Comparison of ENCODE assay signal across 17 mouse cellular contexts in the genomic region with DNA sequence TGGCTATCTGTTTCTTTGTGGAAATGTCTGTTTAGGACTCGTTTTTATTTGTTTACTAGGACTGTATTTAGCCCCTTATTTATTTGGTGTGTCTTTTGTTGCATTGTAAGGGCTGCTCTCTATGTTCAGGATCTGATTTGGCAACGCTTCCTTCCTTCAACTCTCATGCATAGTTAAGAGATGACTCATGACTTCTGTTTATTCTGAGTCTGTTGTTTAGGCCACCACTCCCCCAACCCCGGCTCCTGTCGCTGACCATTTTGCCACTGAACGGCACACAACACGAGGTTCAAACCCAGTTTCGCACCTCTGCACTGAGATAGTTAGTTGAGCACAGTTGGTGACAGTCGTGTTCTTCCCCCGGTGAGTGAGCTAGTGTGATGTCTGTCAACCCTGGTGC. TPM values are rescaled to one million over a fixed set of nuclear protein-coding genes. Genes with fewer than 3 reads are reported as not detected.
A peak's percentile ranks its signal among the peaks of the same experiment; 100 is the strongest.
DNase-seq lines count a peak whose midpoint lies in the region; ATAC-seq and TF ChIP-seq lines count a peak whose summit lies in the region.
"Had no signal": no experiment of that assay in that cellular context is flagged by ENCODE, and none has a peak within 500 bp of the region (broad histone marks: within the 10 kb centered on the region; RNA-seq: fewer than 3 reads in every experiment).

No protein-coding gene starts in this region.

- WGBS in intestine, embryonic 16.5 days: 37% methylated on average over 9 of the region's 9 CpGs
- WGBS in intestine, postnatal 0 days: 47% methylated on average over 9 of the region's 9 CpGs
- 15% methylated on average over 9 of the region's 9 CpGs for WGBS in lung, adult 2 months
- WGBS in forebrain, postnatal 0 days: 45% methylated on average over 9 of the region's 9 CpGs
- 49% methylated on average over 9 of the region's 9 CpGs for WGBS in kidney, embryonic 14.5 days

- H3K36me3 ChIP-seq in intestine, embryonic 16.5 days (ENCODE audit: control insufficient read depth, insufficient read depth, low read length): no peaks in the 10 kb centered on the region
- no peaks in the 10 kb centered on the region for H3K36me3 ChIP-seq in intestine, postnatal 0 days (ENCODE audit: control insufficient read depth, insufficient read depth)
- no peaks in the 10 kb centered on the region for H3K36me3 ChIP-seq in forebrain, postnatal 0 days (ENCODE audit: insufficient read depth)
- no peaks in the 10 kb centered on the region for H3K36me3 ChIP-seq in kidney, embryonic 14.5 days (ENCODE audit: control insufficient read depth, insufficient read depth, low read length)
- H3K36me3 ChIP-seq: hindbrain, embryonic 12.5 days; liver, embryonic 12.5 days had no signal

- H3K9ac ChIP-seq in intestine, embryonic 16.5 days (ENCODE audit: low read depth, low read length): no peak overlapping the region
- no peak overlapping the region for H3K9ac ChIP-seq in intestine, postnatal 0 days (ENCODE audit: low read depth, low read length)
- no peak overlapping the region for H3K9ac ChIP-seq in forebrain, postnatal 0 days
- H3K9ac ChIP-seq in kidney, embryonic 14.5 days (ENCODE audit: low read depth, low read length): no peak overlapping the region
- H3K9ac ChIP-seq: hindbrain, embryonic 12.5 days; liver, embryonic 12.5 days had no signal

- H3K27ac ChIP-seq in intestine, embryonic 16.5 days (ENCODE audit: low read length): no peak overlapping the region
- H3K27ac ChIP-seq in intestine, postnatal 0 days (ENCODE audit: low read depth, low read length): no peak overlapping the region
- H3K27ac ChIP-seq in forebrain, postnatal 0 days (ENCODE audit: low read depth, low read length): no peak overlapping the region
- no peak overlapping the region for H3K27ac ChIP-seq in kidney, embryonic 14.5 days (ENCODE audit: low read depth, low read length)
- H3K27ac ChIP-seq: hindbrain, embryonic 12.5 days; liver, embryonic 12.5 days had no signal

- no peak overlapping the region for H3K4me2 ChIP-seq in intestine, embryonic 16.5 days (ENCODE audit: low read depth, low read length)
- H3K4me2 ChIP-seq in intestine, postnatal 0 days (replicated peaks; ENCODE audit: low read depth): no peak overlapping the region
- no peak overlapping the region for H3K4me2 ChIP-seq in forebrain, postnatal 0 days (ENCODE audit: low read depth)
- no peak overlapping the region for H3K4me2 ChIP-seq in kidney, embryonic 14.5 days (replicated peaks; ENCODE audit: low read depth, low read length)
- H3K4me2 ChIP-seq: hindbrain, embryonic 12.5 days; liver, embryonic 12.5 days; midbrain, embryonic 11.5 days had no signal

- peaks cover 9% of the 10 kb centered on the region for H3K4me1 ChIP-seq in intestine, embryonic 16.5 days (ENCODE audit: control insufficient read depth, insufficient read depth, low read length)
- H3K4me1 ChIP-seq in intestine, postnatal 0 days (replicated peaks; ENCODE audit: control insufficient read depth, insufficient read depth, low read length): peaks cover 5% of the 10 kb centered on the region; the same call in 1 of the 2 replicates
- H3K4me1 ChIP-seq in lung, adult 2 months (ENCODE audit: control insufficient read depth, insufficient read depth, low read length): peaks cover 9% of the 10 kb centered on the region
- 0 out of 2 replicates have a peak, but pooled peaks cover 5% of the 10 kb centered on the region for H3K4me1 ChIP-seq in forebrain, postnatal 0 days (ENCODE audit: insufficient read depth)
- 0 out of 2 replicates have a peak, but pooled peaks cover 7% of the 10 kb centered on the region for H3K4me1 ChIP-seq in kidney, embryonic 14.5 days (ENCODE audit: control insufficient read depth, insufficient read depth, low read length)
- H3K4me1 ChIP-seq: liver, embryonic 12.5 days had no signal

- peaks cover 10% of the 10 kb centered on the region; the same call in 1 of the 2 replicates for H3K27me3 ChIP-seq in intestine, embryonic 16.5 days (replicated peaks; ENCODE audit: control insufficient read depth, insufficient read depth, low read length)
- peaks cover 6% of the 10 kb centered on the region; the same call in 1 of the 2 replicates for H3K27me3 ChIP-seq in intestine, postnatal 0 days (replicated peaks; ENCODE audit: control insufficient read depth, insufficient read depth, low read length)
- H3K27me3 ChIP-seq in forebrain, postnatal 0 days (ENCODE audit: insufficient read depth, low read length): peaks cover 14% of the 10 kb centered on the region
- H3K27me3 ChIP-seq in kidney, embryonic 14.5 days (ENCODE audit: control insufficient read depth, insufficient read depth, low read length): peaks cover 8% of the 10 kb centered on the region

- ATAC-seq in intestine, embryonic 16.5 days: peak; percentile 39; the same call in 1 of the 2 replicates
- ATAC-seq in intestine, postnatal 0 days: no peak
- peak; percentile 36 for ATAC-seq in megakaryocyte, adult 5-6 weeks (ENCODE audit: poor library complexity, severe bottlenecking)
- no peak for ATAC-seq in forebrain, postnatal 0 days
- no peak for ATAC-seq in kidney, embryonic 14.5 days (ENCODE audit: low FRiP score, low TSS enrichment)
- ATAC-seq: liver, embryonic 12.5 days had no signal

- peak; percentile 20 for DNase-seq in MN1 (ENCODE audit: low spot score)
- DNase-seq in lung, adult 2 months: peak; percentile 25
- DNase-seq in forebrain, postnatal 0 days: no peak
- DNase-seq in kidney, postnatal 10 days: no peak
- DNase-seq: adrenal gland, postnatal 10 days; cerebellum, postnatal 14 days; gastrocnemius, postnatal 36 days; kidney, adult 18-20 months; thymus, postnatal 14 days had no signal

- no peak for TF ChIP-seq POLR2A in lung, adult 2 months (IDR thresholded peaks at IDR 0.05; ENCODE audit: borderline replicate concordance, extremely low read depth, low read depth, low read length)

- H3K9me3 ChIP-seq in intestine, embryonic 16.5 days (ENCODE audit: control insufficient read depth, low read length): no peaks in the 10 kb centered on the region
- no peaks in the 10 kb centered on the region for H3K9me3 ChIP-seq in intestine, postnatal 0 days (ENCODE audit: control insufficient read depth)
- H3K9me3 ChIP-seq in forebrain, postnatal 0 days (ENCODE audit: low read length): no peaks in the 10 kb centered on the region
- H3K9me3 ChIP-seq in kidney, embryonic 14.5 days (ENCODE audit: control insufficient read depth, low read length): no peaks in the 10 kb centered on the region
- H3K9me3 ChIP-seq: hindbrain, embryonic 12.5 days; liver, embryonic 12.5 days had no signal

- TF ChIP-seq CTCF in intestine, postnatal 0 days (IDR thresholded peaks at IDR 0.05; ENCODE audit: low read depth): no peak
- TF ChIP-seq CTCF in lung, adult 2 months (IDR thresholded peaks at IDR 0.05; ENCODE audit: insufficient read depth, low read length): no peak
- TF ChIP-seq CTCF in forebrain, postnatal 0 days (IDR thresholded peaks at IDR 0.05; ENCODE audit: low read depth): no peak

- no peak overlapping the region for H3K4me3 ChIP-seq in intestine, embryonic 16.5 days (ENCODE audit: low read length)
- no peak overlapping the region for H3K4me3 ChIP-seq in intestine, postnatal 0 days (ENCODE audit: low read depth, low read length)
- peak overlapping the region; percentile 37 for H3K4me3 ChIP-seq in lung, adult 2 months (replicated peaks; ENCODE audit: extremely low read depth, low read depth, low read length)
- no peak overlapping the region for H3K4me3 ChIP-seq in forebrain, postnatal 0 days (ENCODE audit: low read depth, low read length)
- no peak overlapping the region for H3K4me3 ChIP-seq in kidney, embryonic 14.5 days (ENCODE audit: low read length)
- H3K4me3 ChIP-seq: hindbrain, embryonic 12.5 days; liver, embryonic 12.5 days had no signal

RNA-seq across cellular contexts. Expression of a gene that starts 2.2 kb away (rescaled TPM):
- polyA plus RNA-seq in intestine, embryonic 16.5 days (2015; fragmentation: Nextera tagmentation; extraction: Ambion mirVana): 0.02 and 0.24 TPM in 2 replicates
- 0.60 and 0.83 TPM in 2 replicates for polyA plus RNA-seq in intestine, postnatal 0 days (2015; fragmentation: Nextera tagmentation; extraction: Ambion mirVana)
- 0.14 TPM in 1 of 2 replicates, not detected in the other for polyA plus RNA-seq in lung, adult 2 months (2012; rRNA removed)
- not detected in 2 replicates for total RNA-seq in megakaryocyte, adult 5-6 weeks (2015)
- total RNA-seq in megakaryocyte, adult 5-6 weeks (2017): not detected in 2 replicates
- 0.24 TPM in 1 of 2 replicates, not detected in the other for total RNA-seq in forebrain, postnatal 0 days (2014; rRNA removed)
- polyA plus RNA-seq in forebrain, postnatal 0 days (2015; fragmentation: Nextera tagmentation; extraction: Ambion mirVana): not detected in 2 replicates
- polyA plus RNA-seq in kidney, embryonic 14.5 days (2014; fragmentation: Nextera tagmentation; extraction: Ambion mirVana): not detected in 2 replicates
- total RNA-seq: adrenal gland, postnatal 10 days; gastrocnemius, postnatal 36 days; left cerebral cortex, postnatal 36 days had no signal
- polyA plus RNA-seq: hindbrain, embryonic 12.5 days; midbrain, embryonic 11.5 days had no signal

RNA-seq across cellular contexts. Expression of a gene that starts 4.1 kb away (rescaled TPM):
- 1.4 and 2.0 TPM in 2 replicates for polyA plus RNA-seq in intestine, embryonic 16.5 days (2015; fragmentation: Nextera tagmentation; extraction: Ambion mirVana)
- polyA plus RNA-seq in intestine, postnatal 0 days (2015; fragmentation: Nextera tagmentation; extraction: Ambion mirVana): 1.9 TPM in 2 replicates
- 4.7 and 5.2 TPM in 2 replicates for polyA plus RNA-seq in lung, adult 2 months (2012; rRNA removed)
- not detected in 2 replicates for total RNA-seq in megakaryocyte, adult 5-6 weeks (2015)
- not detected in 2 replicates for total RNA-seq in megakaryocyte, adult 5-6 weeks (2017)
- 133 and 144 TPM in 2 replicates for total RNA-seq in forebrain, postnatal 0 days (2014; rRNA removed)
- polyA plus RNA-seq in forebrain, postnatal 0 days (2015; fragmentation: Nextera tagmentation; extraction: Ambion mirVana): 127 and 171 TPM in 2 replicates
- polyA plus RNA-seq in kidney, embryonic 14.5 days (2014; fragmentation: Nextera tagmentation; extraction: Ambion mirVana): 88.9 and 94.2 TPM in 2 replicates

RNA-seq across cellular contexts. Expression of a gene that starts 32.3 kb away (rescaled TPM):
- polyA plus RNA-seq in intestine, embryonic 16.5 days (2015; fragmentation: Nextera tagmentation; extraction: Ambion mirVana): 15.7 and 15.9 TPM in 2 replicates
- 23.0 and 29.2 TPM in 2 replicates for polyA plus RNA-seq in intestine, postnatal 0 days (2015; fragmentation: Nextera tagmentation; extraction: Ambion mirVana)
- not detected in 2 replicates for polyA plus RNA-seq in lung, adult 2 months (2012; rRNA removed)
- not detected in 2 replicates for total RNA-seq in megakaryocyte, adult 5-6 weeks (2015)
- total RNA-seq in megakaryocyte, adult 5-6 weeks (2017): not detected in 2 replicates
- total RNA-seq in forebrain, postnatal 0 days (2014; rRNA removed): 0.15 TPM in 1 of 2 replicates, not detected in the other
- 0.04 TPM in 1 of 2 replicates, not detected in the other for polyA plus RNA-seq in forebrain, postnatal 0 days (2015; fragmentation: Nextera tagmentation; extraction: Ambion mirVana)
- 1.2 and 1.5 TPM in 2 replicates for polyA plus RNA-seq in kidney, embryonic 14.5 days (2014; fragmentation: Nextera tagmentation; extraction: Ambion mirVana)
- polyA plus RNA-seq: hindbrain, embryonic 12.5 days; midbrain, embryonic 11.5 days had no signal

Comparison
In these comparisons a context has a peak if more than half of its experiments do, and no peak if none do; other contexts are left out.
1. ATAC-seq: peak in intestine, embryonic 16.5 days (single experiment) and megakaryocyte, adult 5-6 weeks (single experiment); none in intestine, postnatal 0 days (single experiment), forebrain, postnatal 0 days (single experiment) and kidney, embryonic 14.5 days (single experiment).
2. DNase-seq: peak in MN1 (single experiment) and lung, adult 2 months (single experiment); none in forebrain, postnatal 0 days (single experiment) and kidney, postnatal 10 days (single experiment).
3. RNA of a gene that starts 4.1 kb away (polyA plus RNA-seq): 127 to 171 TPM in forebrain, postnatal 0 days and 88.9 to 94.2 TPM in kidney, embryonic 14.5 days; 4.7 to 5.2 TPM in lung, adult 2 months, 1.9 TPM in intestine, postnatal 0 days and 1.4 to 2.0 TPM in intestine, embryonic 16.5 days; every median in the first group is over 10 times any median in the second.